Mouse (Mus musculus): ENCODE measurements around the gene Fyn. TPM values are rescaled to one million over a fixed set of nuclear protein-coding genes. Genes with fewer than 3 reads are reported as not detected.

The Fyn gene
- polyA plus RNA-seq, 1 experiment from 2014 or later = 71.0 TPM

DNA sequence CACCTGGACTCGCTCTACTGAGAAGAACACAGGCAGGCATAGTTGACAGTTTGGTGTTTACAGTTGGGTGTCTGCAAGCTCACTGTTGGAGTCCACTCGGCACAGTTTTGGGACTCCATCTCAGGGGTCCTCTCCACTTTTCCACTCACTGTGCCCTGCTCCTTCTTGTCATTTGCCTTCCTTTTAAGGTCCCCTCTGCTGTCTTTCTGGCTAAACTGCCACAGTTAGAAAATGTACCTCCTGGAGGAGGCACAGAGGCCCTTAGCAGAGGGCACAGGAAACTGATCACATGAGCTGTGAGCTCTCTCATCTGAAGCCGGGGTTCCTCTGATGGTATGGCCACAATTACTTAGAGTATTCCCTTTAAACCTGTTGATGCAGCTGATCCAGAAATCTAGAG, 120.3 kb downstream of the Fyn start:
- no peak for ATAC-seq (ENCODE audit: low FRiP score)
- Histone ChIP-seq H3K27me3 (no peaks in the 10 kb centered on the region), H3K4me1 (replicated peaks) (peaks cover 85% of the 10 kb centered on the region), H3K9me3 (no peaks in the 10 kb centered on the region), H3K27ac (no peak overlapping the region), H3K4me3 (no peak overlapping the region), H3K9ac (no peak overlapping the region), H3K36me3 (no peaks in the 10 kb centered on the region), H3K4me2 (no peak overlapping the region)
- 90% methylated on average over 3 of the region's 3 CpGs for WGBS

DNA sequence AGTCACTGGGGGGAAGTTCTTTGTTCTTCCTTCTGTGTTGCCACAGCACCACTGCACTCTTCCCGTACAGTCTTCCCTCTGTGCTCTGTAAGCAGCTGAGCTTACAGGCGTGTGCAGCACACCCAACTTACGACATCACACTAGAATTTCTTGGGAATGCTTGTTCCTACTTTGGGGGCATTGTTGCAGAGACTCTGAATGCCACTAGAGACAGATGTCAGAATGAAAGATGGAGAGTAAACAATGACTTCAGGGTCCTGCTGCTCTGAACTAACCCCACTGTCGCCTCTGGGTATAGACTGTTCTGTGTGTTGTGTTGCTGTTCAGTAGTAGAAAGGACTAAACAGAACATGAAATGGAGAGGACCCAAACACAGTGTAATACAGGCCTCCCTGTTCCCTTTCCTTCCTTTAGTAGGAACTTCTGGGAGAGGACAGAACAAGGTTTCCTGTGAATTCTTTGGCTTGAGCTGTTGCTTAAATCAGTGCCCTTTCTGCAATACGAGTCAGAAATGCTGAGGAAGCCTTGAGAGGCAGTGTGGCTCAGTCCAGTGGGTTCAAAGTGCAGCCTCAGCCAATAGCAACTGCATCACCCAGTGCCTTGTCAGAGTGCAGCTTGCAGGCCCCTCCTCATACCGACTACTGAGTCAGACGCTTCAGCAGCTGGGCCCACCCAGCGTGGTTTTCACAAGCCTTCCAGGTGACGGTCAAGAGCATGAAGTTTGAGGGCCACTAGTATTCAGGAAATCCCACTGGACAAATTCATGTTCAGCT, 121.9 kb downstream of the Fyn start:
- H3K4me3 ChIP-seq = no peak overlapping the region
- H3K27ac ChIP-seq = peak overlapping the region; percentile 63
- no peaks in the 10 kb centered on the region for H3K27me3 ChIP-seq
- no peaks in the 10 kb centered on the region for H3K9me3 ChIP-seq
- peaks cover 76% of the 10 kb centered on the region for H3K4me1 ChIP-seq (replicated peaks)
- no peak overlapping the region for H3K4me2 ChIP-seq
- WGBS = 52% methylated on average over 9 of the region's 9 CpGs
- no peak for ATAC-seq (ENCODE audit: low FRiP score)
- no peak overlapping the region for H3K9ac ChIP-seq
- no peaks in the 10 kb centered on the region for H3K36me3 ChIP-seq

DNA sequence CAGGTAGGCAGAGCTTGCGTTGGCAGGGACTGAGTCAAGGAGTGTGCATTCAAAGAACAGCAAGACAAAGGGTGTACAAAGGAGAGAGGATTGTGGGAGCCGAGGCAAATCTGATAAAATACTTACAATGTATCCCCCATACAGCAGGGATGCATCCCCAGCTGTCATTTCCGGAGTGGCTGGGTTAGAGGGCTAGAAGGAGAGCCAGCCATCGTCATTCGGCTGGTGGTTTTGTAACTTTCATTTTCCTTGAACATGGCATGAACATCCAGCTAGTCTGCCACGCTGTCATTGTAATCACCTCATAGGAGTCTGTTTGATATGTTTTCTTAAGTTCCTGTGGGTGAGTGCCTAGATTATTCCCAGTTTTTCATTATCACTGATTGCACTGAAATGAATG, 123.5 kb downstream of the Fyn start:
- no peaks in the 10 kb centered on the region for H3K27me3 ChIP-seq

DNA sequence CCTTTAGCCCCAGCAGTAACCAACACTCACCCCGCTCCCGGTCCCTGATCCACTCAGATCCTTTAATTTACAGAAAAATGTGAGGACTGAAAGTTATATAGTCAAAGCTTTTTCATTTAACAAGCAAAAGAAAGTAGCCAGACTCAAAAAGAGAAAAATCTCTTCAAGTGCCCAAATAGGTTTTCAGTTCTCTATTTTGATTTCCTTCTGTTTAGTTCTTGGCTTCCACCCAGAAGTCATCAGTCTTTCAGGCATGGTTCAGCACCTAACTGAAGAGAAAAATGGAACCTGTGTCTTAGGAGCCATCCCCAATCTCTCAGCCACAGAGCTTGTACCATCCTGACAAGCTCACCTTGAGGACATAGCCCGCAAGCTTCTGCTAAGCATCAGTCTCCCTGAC, 124.4 kb downstream of the Fyn start:
- Histone ChIP-seq H3K9me3 (no peaks in the 10 kb centered on the region), H3K4me2 (no peak overlapping the region), H3K36me3 (no peaks in the 10 kb centered on the region), H3K4me3 (no peak overlapping the region), H3K9ac (no peak overlapping the region), H3K27me3 (no peaks in the 10 kb centered on the region), H3K27ac (0 out of 2 replicates have a peak overlapping the region, but pooled peaks have one; percentile 18), H3K4me1 (replicated peaks) (peaks cover 68% of the 10 kb centered on the region)
- WGBS = 91% methylated on average over 3 of the region's 3 CpGs
- no peak for ATAC-seq (ENCODE audit: low FRiP score)

More for the DNA sequence above, 123.5 kb downstream of the Fyn start:
- no peak for ATAC-seq (ENCODE audit: low FRiP score)
- Histone ChIP-seq H3K36me3 (no peaks in the 10 kb centered on the region), H3K4me2 (no peak overlapping the region), H3K4me1 (replicated peaks) (peaks cover 68% of the 10 kb centered on the region), H3K4me3 (no peak overlapping the region), H3K27ac (no peak overlapping the region), H3K9ac (no peak overlapping the region), H3K9me3 (no peaks in the 10 kb centered on the region)
- 85% methylated on average over 6 of the region's 6 CpGs for WGBS

DNA sequence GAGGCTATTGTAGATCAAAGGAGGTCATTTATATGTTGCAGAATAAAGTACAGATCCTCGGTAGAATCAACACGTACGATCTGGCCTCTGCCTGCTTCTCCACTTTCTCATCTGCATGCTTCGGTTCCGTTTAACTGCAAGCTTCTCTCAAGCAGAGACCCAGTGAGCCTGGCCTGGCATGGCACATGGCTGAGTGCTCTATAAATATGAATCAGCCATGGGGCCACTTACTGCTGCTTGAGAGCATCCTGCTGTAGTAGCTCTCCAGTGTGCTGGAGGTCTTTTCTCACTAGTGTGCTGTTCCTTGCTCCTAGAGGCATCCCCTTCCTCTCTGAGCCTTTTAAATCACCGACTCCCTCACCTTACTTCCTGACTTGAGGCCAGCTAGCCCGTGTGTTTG, 130.0 kb downstream of the Fyn start:
- no peaks in the 10 kb centered on the region for H3K9me3 ChIP-seq
- peak overlapping the region; percentile 53; the same call in 1 of the 2 replicates for H3K9ac ChIP-seq
- H3K27ac ChIP-seq = peak overlapping the region; percentile 73
- H3K4me2 ChIP-seq = no peak overlapping the region
- no peak overlapping the region for H3K4me3 ChIP-seq
- H3K27me3 ChIP-seq = no peaks in the 10 kb centered on the region
- peaks cover 65% of the 10 kb centered on the region for H3K4me1 ChIP-seq (replicated peaks)
- no peak for ATAC-seq (ENCODE audit: low FRiP score)
- WGBS = 68% methylated on average over 7 of the region's 7 CpGs
- no peaks in the 10 kb centered on the region for H3K36me3 ChIP-seq

DNA sequence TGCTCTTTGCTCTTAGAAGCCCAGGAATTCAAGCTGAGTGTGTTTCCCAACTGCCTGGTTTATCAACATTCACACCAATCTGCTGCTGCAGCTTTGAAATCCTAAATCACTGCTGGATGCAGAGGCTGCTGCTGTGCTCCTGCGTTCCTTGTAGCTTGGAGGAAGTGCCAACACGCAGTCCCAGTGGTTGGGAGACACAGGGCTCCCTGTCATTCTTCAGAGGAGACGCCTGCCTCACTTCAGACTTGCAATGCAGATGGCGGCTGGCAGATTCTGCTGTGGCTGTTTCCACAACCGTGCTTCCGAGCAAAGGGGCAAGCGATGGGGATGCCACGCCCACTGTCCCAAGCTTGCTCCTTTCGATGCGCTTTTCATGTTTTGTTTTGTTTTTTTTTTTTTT, 132.9 kb downstream of the Fyn start:
- ATAC-seq (ENCODE audit: low FRiP score) = no peak
- no peak overlapping the region for H3K4me3 ChIP-seq
- H3K4me2 ChIP-seq = no peak overlapping the region
- peak overlapping the region; percentile 46 for H3K9ac ChIP-seq
- peak overlapping the region; percentile 92 for H3K27ac ChIP-seq
- H3K4me1 ChIP-seq (replicated peaks) = peaks cover 79% of the 10 kb centered on the region
- H3K9me3 ChIP-seq = no peaks in the 10 kb centered on the region
- H3K36me3 ChIP-seq = no peaks in the 10 kb centered on the region
- 49% methylated on average over 10 of the region's 10 CpGs for WGBS
- no peaks in the 10 kb centered on the region for H3K27me3 ChIP-seq

DNA sequence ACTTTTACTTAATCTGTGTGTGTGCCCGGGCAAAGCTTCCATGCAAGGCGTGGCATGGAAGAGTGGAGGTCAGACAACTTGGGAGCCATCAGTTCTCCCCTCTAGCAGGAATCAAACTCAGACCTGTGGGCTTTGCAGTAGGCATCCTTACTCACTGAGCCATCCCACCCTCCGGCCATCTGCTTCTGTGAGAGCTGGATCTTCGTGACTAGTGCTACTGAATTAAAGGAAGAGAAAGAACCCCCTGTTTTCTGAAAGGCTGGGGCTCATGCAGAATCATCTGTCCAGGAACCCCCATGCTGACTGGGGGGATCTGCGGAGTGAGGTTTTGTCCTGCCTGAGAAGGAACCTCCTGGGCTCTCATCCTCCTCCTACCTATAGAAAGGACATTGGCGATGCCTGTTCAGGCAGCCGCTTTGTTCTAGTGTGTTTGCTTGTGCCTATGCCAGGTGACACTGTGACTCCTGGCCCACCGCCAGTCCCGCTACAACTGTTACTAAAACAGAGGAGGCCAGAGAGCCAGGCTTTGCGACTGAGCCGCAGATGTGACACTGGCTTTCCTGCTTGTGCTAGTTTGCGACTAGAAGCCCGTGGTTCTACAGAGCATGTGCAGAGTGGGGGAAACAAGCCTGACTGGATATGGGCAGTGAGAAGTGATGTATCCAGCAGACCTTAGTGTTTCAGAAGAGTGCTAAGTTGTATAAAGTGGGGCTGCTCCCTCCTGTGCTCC, 133.5 kb downstream of the Fyn start:
- no peak overlapping the region for H3K4me3 ChIP-seq
- H3K4me1 ChIP-seq (replicated peaks) = peaks cover 84% of the 10 kb centered on the region
- H3K9me3 ChIP-seq = no peaks in the 10 kb centered on the region
- H3K27me3 ChIP-seq = no peaks in the 10 kb centered on the region
- peak overlapping the region; percentile 92 for H3K27ac ChIP-seq
- peak; percentile 58 for ATAC-seq (ENCODE audit: low FRiP score)
- 51% methylated on average over 13 of the region's 13 CpGs for WGBS
- H3K4me2 ChIP-seq = no peak overlapping the region
- H3K36me3 ChIP-seq = no peaks in the 10 kb centered on the region
- peak overlapping the region; percentile 43 for H3K9ac ChIP-seq

DNA sequence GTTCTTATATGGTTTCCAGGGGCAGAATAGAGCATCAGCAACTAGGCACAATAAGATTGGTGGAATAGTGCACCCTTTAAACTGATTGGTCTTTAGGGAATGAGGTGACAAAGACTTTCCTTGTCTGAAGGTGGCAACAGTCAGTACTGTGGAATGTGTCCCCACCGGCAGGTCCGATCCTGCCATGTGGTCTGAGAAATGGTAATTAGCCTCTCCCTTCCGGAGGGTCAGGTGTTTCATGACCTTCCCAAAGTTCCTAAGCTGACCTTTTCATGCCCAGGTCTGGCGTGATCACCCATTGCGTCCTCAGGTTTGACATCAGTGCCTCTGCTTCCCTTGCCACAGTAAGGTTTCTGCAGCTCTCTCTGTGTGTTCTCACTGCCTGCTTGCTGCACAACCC, 134.7 kb downstream of the Fyn start:
- Histone ChIP-seq H3K36me3 (no peaks in the 10 kb centered on the region), H3K9ac (no peak overlapping the region; the same call in 1 of the 2 replicates), H3K27me3 (no peaks in the 10 kb centered on the region), H3K4me3 (no peak overlapping the region), H3K9me3 (no peaks in the 10 kb centered on the region), H3K27ac (0 out of 2 replicates have a peak overlapping the region, but pooled peaks have one; percentile 92), H3K4me1 (replicated peaks) (peaks cover 83% of the 10 kb centered on the region), H3K4me2 (no peak overlapping the region)
- no peak for ATAC-seq (ENCODE audit: low FRiP score)
- 80% methylated on average over 5 of the region's 5 CpGs for WGBS

DNA sequence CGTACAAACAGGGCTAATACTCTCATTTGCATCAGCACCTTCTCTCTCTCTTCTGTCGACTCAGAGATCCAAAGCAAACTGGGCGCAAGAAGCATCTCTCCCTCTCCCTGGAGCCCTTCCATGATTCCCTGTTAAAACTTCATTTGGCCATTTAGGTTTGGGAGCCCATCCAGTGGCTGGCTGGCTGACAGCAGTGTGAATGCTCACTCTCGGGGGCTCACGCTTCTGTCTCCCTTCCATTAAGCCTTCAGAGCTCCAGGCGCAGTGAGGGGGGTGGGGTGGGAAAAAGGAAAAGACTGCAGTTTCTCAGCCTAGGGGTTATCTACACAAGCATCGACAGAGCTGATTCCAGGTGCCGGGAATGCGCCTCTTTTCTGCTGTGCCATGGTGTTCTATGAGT, 136.4 kb downstream of the Fyn start:
- H3K27me3 ChIP-seq = no peaks in the 10 kb centered on the region
- ATAC-seq (ENCODE audit: low FRiP score) = peak; percentile 29
- WGBS = 31% methylated on average over 9 of the region's 9 CpGs
- peak overlapping the region; percentile 55 for H3K9ac ChIP-seq
- H3K4me3 ChIP-seq = no peak overlapping the region
- H3K27ac ChIP-seq = peak overlapping the region; percentile 78
- H3K36me3 ChIP-seq = no peaks in the 10 kb centered on the region
- H3K4me1 ChIP-seq (replicated peaks) = peaks cover 78% of the 10 kb centered on the region
- H3K4me2 ChIP-seq = peak overlapping the region; percentile 25; the same call in 1 of the 2 replicates
- H3K9me3 ChIP-seq = no peaks in the 10 kb centered on the region

DNA sequence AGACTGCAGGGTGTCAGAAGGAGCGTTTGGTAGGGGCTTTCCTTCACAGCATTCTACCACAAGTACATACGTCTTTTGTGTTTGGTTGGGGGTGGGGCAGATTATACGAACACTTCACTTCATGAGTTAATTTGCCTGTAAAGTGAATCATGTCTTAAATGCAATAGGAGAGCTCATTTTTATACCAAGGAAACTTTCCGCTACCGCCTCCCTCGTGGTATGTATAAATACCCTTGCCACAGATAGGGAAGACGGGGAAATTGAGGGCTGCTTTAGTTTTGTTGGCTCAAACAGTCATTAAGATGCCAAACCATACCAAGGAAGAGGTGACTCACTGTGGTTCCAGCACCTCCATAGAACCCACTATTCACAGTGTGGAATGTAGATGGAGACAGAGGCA, 137.0 kb downstream of the Fyn start:
- H3K4me1 ChIP-seq (replicated peaks) = peaks cover 84% of the 10 kb centered on the region
- no peaks in the 10 kb centered on the region for H3K27me3 ChIP-seq
- H3K9ac ChIP-seq = peak overlapping the region; percentile 55
- H3K4me2 ChIP-seq = 0 out of 2 replicates have a peak overlapping the region, but pooled peaks have one; percentile 25
- H3K9me3 ChIP-seq = no peaks in the 10 kb centered on the region
- no peaks in the 10 kb centered on the region for H3K36me3 ChIP-seq
- H3K4me3 ChIP-seq = no peak overlapping the region
- ATAC-seq (ENCODE audit: low FRiP score) = no peak
- WGBS = 62% methylated on average over 7 of the region's 7 CpGs
- H3K27ac ChIP-seq = peak overlapping the region; percentile 78

DNA sequence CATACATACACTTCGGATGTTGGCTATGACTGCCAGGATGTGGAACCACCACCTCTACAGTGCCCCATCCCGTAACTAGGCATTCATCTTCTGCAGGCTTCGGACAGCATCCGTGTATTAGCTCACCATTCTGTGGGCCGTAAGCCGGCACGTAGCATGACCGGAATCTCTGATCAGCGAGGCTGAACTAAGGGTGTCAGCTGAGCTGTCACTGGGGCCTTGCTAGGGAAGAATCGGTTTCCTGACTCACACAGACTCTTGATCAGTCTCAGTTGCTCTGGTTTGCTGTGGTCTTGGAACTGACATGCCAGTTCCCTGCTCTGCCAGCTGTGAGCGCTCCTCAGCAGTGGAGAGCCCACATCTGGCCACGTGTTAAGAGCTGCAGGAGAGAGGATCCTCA, 137.7 kb downstream of the Fyn start:
- H3K27me3 ChIP-seq = no peaks in the 10 kb centered on the region
- 54% methylated on average over 12 of the region's 12 CpGs for WGBS
- peaks cover 87% of the 10 kb centered on the region for H3K4me1 ChIP-seq (replicated peaks)
- no peak overlapping the region; the same call in 1 of the 2 replicates for H3K9ac ChIP-seq
- H3K9me3 ChIP-seq = no peaks in the 10 kb centered on the region
- peak; percentile 6; the same call in 1 of the 2 replicates for ATAC-seq (ENCODE audit: low FRiP score)
- no peak overlapping the region for H3K4me2 ChIP-seq
- peak overlapping the region; percentile 78 for H3K27ac ChIP-seq
- H3K4me3 ChIP-seq = no peak overlapping the region
- H3K36me3 ChIP-seq = no peaks in the 10 kb centered on the region

DNA sequence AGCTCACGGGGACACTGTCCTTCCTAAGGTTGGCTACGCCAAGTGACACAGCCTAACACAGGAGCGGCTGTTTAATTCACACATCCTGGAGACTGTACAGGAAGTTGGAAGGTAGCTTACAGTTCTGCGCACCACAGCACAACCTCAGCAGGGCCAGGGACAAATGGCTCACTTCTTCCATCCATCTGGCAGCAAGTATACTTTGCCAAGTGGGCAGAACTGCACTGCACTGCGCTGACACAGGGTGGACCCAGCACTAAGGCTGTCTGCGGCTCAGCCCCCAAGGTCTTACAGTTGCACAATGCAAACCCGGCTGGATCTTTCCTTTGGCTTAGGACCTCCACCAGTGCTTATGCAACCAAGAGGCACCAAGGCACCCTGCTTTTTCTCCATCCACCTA, 138.2 kb downstream of the Fyn start:
- Histone ChIP-seq H3K4me3 (no peak overlapping the region), H3K9ac (no peak overlapping the region), H3K27me3 (no peaks in the 10 kb centered on the region), H3K4me1 (replicated peaks) (peaks cover 87% of the 10 kb centered on the region), H3K27ac (peak overlapping the region; percentile 78), H3K9me3 (no peaks in the 10 kb centered on the region), H3K4me2 (no peak overlapping the region), H3K36me3 (peaks cover 2% of the 10 kb centered on the region; the same call in 1 of the 2 replicates)
- WGBS = 83% methylated on average over 7 of the region's 7 CpGs
- ATAC-seq (ENCODE audit: low FRiP score) = peak; percentile 26; the same call in 1 of the 2 replicates
